Mouse (Mus musculus) left cerebral cortex, postnatal 36 days (tissue): ENCODE data around the gene Vipas39. TPM values are rescaled to one million over a fixed set of nuclear protein-coding genes. Genes with fewer than 3 reads are reported as not detected.

Experiments used
- DNase-seq, 2 experiments: peaks; one replicate each; pipeline ENCODE4 v3.0.0; 2021 to 2022; ENCODE audit warnings: low spot score in 2 of 2, mixed read lengths in 1 of 2
- intact Hi-C: fragments of 180-260 bp; cut with DNase I; formaldehyde crosslinking; loops from one replicate; pipeline ENCODE4 v1.15.1; 2025
- microRNA-seq: library from miRNA; unstranded; fragments of <30 nt; microRNA quantifications from one replicate; pipeline ENCODE4 v1.2.0, GENCODE M21; 2022
- total RNA-seq, 2 experiments: library from RNA; stranded (reverse); gene quantifications; 2 replicates each; pipeline ENCODE4 v1.2.3; 2021

Gene Vipas39
- total RNA-seq, 2 experiments from 2014 or later: 52.1 to 58.6 TPM

DNA sequence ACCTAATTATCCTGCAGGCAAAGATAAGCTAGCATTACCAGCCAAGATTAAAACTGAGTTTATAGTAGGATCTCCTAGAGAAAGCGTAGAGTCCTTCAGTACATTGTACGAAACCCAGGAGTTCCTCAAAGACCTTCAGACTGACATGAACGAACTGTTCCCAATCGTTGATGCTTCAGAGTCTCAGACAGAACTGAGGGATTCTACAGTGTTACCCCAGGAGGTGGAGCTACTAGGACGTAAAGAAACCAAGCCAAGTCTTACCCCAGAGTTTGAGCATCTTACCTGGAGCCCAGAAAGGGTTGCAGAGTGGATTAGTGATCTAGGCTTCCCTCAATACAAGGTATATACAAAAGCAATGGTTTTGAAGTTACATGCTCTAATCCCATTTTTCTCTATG lies 64.4 kb downstream of the Vipas39 start:
- DNase-seq: no peak
- intact Hi-C loops: loop anchor here (5.0 kb wide), 1 partner anchor 54 kb away; the partner anchor contains the start of genes Gstz1 and Pomt2

DNA sequence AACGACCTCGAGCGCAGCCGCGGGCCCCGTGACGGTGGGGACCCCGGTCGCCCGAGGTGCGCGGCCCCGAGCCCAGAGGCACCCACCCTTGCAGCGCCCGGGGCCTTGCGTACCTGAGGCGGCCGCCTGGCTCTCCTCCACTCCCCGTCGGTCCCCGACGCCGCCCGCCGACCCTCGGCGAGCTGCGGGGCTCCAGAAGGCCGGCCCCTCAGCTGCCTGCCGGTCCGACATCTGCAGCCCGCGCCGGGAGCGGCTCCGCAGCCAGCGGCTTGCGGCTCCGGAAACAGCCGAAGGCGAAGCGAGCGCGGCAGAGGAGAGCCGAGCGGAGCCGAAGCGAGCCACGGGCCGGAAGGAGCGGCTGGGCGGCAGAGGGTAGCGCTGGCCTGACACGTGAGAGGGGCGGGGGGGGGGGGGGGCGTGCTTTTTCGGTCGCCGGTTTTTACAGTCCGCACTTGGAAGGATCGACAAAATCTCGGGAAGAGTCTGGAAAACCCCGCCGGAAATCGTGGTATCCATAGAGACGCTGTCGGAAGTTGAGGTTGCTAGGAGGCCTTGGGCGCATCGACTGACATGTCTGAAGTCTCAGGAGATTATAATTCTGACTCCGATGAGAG lies 66.0 kb downstream of the Vipas39 start, which contains the start of gene Tmed8:
TSS of gene Tmed8 (minus strand) at position 482 of the 614 bp plus-strand sequence.
- DNase-seq: peak; percentile 79 to 80
- intact Hi-C loops: loop anchor here (5.0 kb wide), 1 partner anchor 53 kb away; the partner anchor contains the start of genes Gstz1 and Pomt2

DNA sequence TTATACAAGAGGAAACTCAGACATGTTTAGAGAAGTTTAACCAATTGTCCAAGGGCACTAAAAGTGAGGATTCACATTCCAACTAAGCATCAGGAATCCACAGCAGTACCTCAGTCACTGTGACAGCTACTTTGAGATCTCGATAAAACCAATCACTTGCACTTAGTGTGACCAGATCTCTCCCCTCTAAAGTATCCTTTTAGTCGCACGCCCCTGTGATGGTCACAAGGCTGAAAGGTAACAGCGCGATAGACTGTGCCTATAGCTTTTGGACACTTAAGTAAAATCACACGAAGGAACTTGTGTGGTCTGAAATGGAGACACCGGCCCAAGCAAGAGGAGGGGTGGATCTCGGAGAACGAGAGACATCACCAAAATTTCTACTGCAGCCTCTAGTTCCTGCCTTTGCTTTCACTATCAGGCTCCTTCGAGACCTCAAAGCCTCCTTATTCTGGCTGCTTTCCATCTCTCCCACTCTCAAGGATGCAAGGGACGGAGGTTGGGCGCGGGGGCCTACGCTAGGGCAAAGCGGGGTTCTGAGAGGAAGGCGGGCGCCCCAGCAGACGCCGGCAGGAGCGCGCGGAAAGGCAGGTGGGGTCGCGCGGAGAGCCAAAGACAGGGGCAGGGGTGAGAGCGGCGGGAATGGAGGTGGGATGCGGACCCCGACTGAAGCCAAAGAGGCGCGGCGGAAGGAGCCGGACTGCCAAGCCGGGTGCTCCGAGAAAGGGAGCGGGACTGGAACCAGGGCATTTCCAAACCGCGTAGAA lies 66.7 kb downstream of the Vipas39 start, which contains the start of gene Samd15:
TSS of gene Samd15 (plus strand) at position 518 of the 767 bp plus-strand sequence.
- intact Hi-C loops: no loop called here
- DNase-seq: peak in 1 of 2 experiments; percentile 59

DNA sequence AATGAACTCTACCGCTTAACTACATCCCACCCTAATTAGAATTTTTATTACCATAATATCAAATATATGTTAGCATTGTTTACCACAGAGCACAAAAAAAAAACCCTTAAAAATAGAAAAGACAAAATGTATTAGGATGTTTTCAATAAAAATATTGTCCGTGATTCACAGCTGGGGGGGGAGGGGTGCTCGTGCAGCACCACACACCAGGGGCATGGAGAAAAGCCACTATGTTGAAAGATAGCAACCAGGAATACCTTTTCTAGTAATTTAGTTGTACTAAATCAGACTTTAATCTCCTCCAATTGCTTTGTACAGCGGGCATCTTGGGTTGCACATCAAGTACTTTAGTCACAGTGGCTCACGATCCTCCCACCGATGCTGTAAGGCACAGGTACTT lies 67.3 kb downstream of the Vipas39 start:
- intact Hi-C loops: no loop called here

DNA sequence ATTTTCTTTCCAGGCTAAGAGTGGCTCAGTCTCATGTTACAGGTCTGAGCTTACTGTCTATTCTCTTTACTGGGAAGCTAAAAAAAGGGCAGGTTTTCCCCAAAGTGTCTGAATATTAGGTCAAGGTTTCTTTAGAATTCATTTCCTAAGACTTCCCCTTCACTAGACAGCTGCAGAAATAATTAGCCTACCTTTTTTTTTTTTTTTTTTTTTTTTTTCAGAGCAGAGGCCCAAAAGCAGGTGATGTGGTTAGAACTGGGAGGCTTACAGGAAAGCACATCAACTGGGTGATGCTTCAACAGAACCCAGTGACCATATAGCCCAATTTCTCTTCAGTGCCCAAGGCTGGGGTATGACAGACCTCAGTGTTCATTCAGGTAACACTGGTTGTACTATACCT lies 69.7 kb downstream of the Vipas39 start:
- intact Hi-C loops: no loop called here

More for the DNA sequence above, 67.3 kb downstream of the Vipas39 start:
- no peak for DNase-seq

DNA sequence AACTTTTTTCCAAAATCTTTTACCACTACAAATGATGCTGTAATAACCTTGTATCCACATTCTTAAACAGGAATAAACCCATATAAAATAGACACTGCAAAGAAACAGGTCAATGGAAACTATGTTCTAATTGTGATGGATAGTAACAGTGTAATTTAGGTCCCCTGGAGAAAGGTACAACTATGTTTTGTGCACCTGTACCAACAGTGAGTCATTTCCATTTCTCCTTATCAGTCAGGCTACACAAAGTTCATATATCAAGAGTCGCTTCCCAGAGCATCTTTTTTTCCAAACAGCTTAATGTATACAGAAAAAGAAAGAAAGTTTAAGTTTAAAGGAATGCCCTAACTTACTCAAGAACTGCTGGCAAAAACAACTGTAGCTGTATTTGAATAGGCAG lies 71.0 kb downstream of the Vipas39 start:
- intact Hi-C loops: no loop called here
- DNase-seq: no peak

More for the DNA sequence above, 69.7 kb downstream of the Vipas39 start:
- no peak for DNase-seq

DNA sequence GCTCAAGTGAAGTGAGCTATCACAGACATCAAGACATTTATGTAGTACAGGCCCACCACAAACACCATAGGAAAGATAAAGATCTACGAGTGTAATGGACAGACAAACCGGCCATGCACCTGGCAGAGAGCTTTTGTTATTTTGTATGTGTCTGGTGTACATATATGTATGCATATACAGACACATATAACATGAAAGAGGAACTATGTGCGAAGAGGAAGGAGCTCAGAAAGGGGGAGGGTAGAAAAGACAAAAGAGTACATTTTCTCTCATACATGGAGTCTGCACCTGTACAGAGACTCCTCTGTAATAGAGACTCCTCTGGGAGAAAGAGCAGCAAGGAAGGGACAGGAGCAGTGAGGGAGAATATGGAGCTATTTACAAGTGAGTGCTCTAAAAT lies 73.0 kb downstream of the Vipas39 start:
- no peak for DNase-seq
- intact Hi-C loops: no loop called here

Small RNA genes lying within 50 kb of the gene (microRNA-seq; reads per million reads assigned to microRNA genes)
- gene Gm47293: not detected

Other genes with a start within 250 kb of the Vipas39 start
- 10 to 100 TPM; 37.7 to 40.2 TPM for gene Tmem63c, start 244.9 kb downstream of the Vipas39 start, total RNA-seq
- gene Ngb, start 163.7 kb downstream of the Vipas39 start, total RNA-seq: 1 to 10 TPM; 6.6 to 7.7 TPM
- gene Gstz1, start 119.1 kb downstream of the Vipas39 start, total RNA-seq: 10 to 100 TPM; 47.8 to 49.5 TPM
- gene Pomt2, start 118.3 kb downstream of the Vipas39 start, total RNA-seq: 10 to 100 TPM; 16.2 to 18.8 TPM
- gene Samd15, start 66.5 kb downstream of the Vipas39 start, total RNA-seq: 1 to 10 TPM; 4.1 to 4.8 TPM
- gene Tmed8, start 65.8 kb downstream of the Vipas39 start, total RNA-seq: 10 to 100 TPM; 28.0 to 29.1 TPM
- 1 to 10 TPM in 1 of 2 experiments, under 1 TPM in 1; 0.84 to 1.8 TPM for gene Noxred1, start 27.5 kb downstream of the Vipas39 start, total RNA-seq
- 100 to 1,000 TPM; 173 to 174 TPM for gene Ahsa1, start 223 bp upstream of the Vipas39 start, total RNA-seq
- gene Ism2, start 33.4 kb upstream of the Vipas39 start, total RNA-seq: under 1 TPM in 1 of 2 experiments, not detected in 1; 0.32 TPM
- 10 to 100 TPM; 33.7 to 34.1 TPM for gene Sptlc2, start 122.1 kb upstream of the Vipas39 start, total RNA-seq
- gene Slirp, start 177.6 kb upstream of the Vipas39 start, total RNA-seq: 10 to 100 TPM; 92.2 to 97.3 TPM
- gene Alkbh1, start 177.8 kb upstream of the Vipas39 start, total RNA-seq: 10 to 100 TPM; 14.6 to 19.0 TPM
- 10 to 100 TPM; 64.7 to 73.8 TPM for gene Snw1, start 206.0 kb upstream of the Vipas39 start, total RNA-seq
- gene Gm5788, start 228.5 kb upstream of the Vipas39 start, total RNA-seq: not detected
- gene Gm8300, start 248.1 kb upstream of the Vipas39 start, total RNA-seq: not detected